Mouse (Mus musculus) inflammation-experienced regulatory T-cells, adult 16 weeks (primary cell): Measurements from ENCODE around the gene Olfr707. TPM values are rescaled to one million over a fixed set of nuclear protein-coding genes. Genes with fewer than 3 reads are reported as not detected.

Experiments used
- polyA plus RNA-seq: library from polyadenylated mRNA; unstranded; fragments of 100-300 nt; shearing (Covaris generic); gene quantifications from one replicate; pipeline ENCODE4 v1.2.1, GENCODE M21; 2017

Olfr707 gene
- polyA plus RNA-seq, result not detected

GRCm38 (mm10) chr7:106901141-106901540, at the start of gene Olfr707:
Gene Olfr707 (minus strand): TSS chr7:106901241.

GRCm38 (mm10) chr7:106948212-106948611, 47.2 kb upstream of the Olfr707 start, which contains the start of gene Olfr710:
Gene Olfr710 (minus strand): TSS chr7:106948312.

GRCm38 (mm10) chr7:106932119-106932518, 31.1 kb upstream of the Olfr707 start, which contains the start of gene Olfr709-ps1:
Gene Olfr709-ps1 (minus strand): TSS chr7:106932219.

GRCm38 (mm10) chr7:106907676-106908075, 6.6 kb upstream of the Olfr707 start, which contains the start of gene Olfr1532-ps1:
Gene Olfr1532-ps1 (plus strand): TSS chr7:106908001.

GRCm38 (mm10) chr7:106888062-106888461, 13.0 kb downstream of the Olfr707 start, which contains the start of gene Olfr706:
Gene Olfr706 (minus strand): TSS chr7:106888162.

GRCm38 (mm10) chr7:106876791-106877190, 24.2 kb downstream of the Olfr707 start, which contains the start of gene Olfr705:
Gene Olfr705 (minus strand): TSS chr7:106876891.

GRCm38 (mm10) chr7:106862885-106863284, 38.2 kb downstream of the Olfr707 start, which contains the start of gene Olfr704:
Gene Olfr704 (plus strand): TSS chr7:106863185.

GRCm38 (mm10) chr7:106843060-106843459, 58.0 kb downstream of the Olfr707 start, which contains the start of gene Olfr703:
Gene Olfr703 (plus strand): TSS chr7:106843360.

Other genes starting within 250 kb of the Olfr707 start
- gene Olfr693, start 220.7 kb downstream of the Olfr707 start, polyA plus RNA-seq, result not detected
- not detected for gene Olfr694, start 209.4 kb downstream of the Olfr707 start, polyA plus RNA-seq
- not detected for gene Olfr695, start 184.8 kb downstream of the Olfr707 start, polyA plus RNA-seq
- gene Olfr697, start 158.8 kb downstream of the Olfr707 start, polyA plus RNA-seq, result not detected
- gene Olfr698, start 145.8 kb downstream of the Olfr707 start, polyA plus RNA-seq, result not detected
- not detected for gene Olfr699, start 108.0 kb downstream of the Olfr707 start, polyA plus RNA-seq
- not detected for gene Olfr700, start 92.4 kb downstream of the Olfr707 start, polyA plus RNA-seq
- gene Olfr701, start 87.1 kb downstream of the Olfr707 start, polyA plus RNA-seq, result not detected
- gene Olfr702, start 67.3 kb downstream of the Olfr707 start, polyA plus RNA-seq, result not detected
- not detected for gene Olfr703, start 57.9 kb downstream of the Olfr707 start, polyA plus RNA-seq
- gene Olfr704, start 38.1 kb downstream of the Olfr707 start, polyA plus RNA-seq, result 0.07 TPM
- gene Olfr705, start 24.4 kb downstream of the Olfr707 start, polyA plus RNA-seq, result not detected
- gene Olfr706, start 13.1 kb downstream of the Olfr707 start, polyA plus RNA-seq, result not detected
- gene Olfr1532-ps1, start 6.8 kb upstream of the Olfr707 start, polyA plus RNA-seq, result not detected
- not detected for gene Olfr709-ps1, start 31.0 kb upstream of the Olfr707 start, polyA plus RNA-seq
- not detected for gene Olfr710, start 47.1 kb upstream of the Olfr707 start, polyA plus RNA-seq
- not detected for gene Olfr6, start 62.7 kb upstream of the Olfr707 start, polyA plus RNA-seq
- gene Olfr711, start 74.2 kb upstream of the Olfr707 start, polyA plus RNA-seq, result not detected
- gene Olfr2, start 104.8 kb upstream of the Olfr707 start, polyA plus RNA-seq, result not detected
- gene Olfr713, start 129.9 kb upstream of the Olfr707 start, polyA plus RNA-seq, result not detected
- not detected for gene Olfr714, start 169.7 kb upstream of the Olfr707 start, polyA plus RNA-seq
- not detected for gene Olfr17, start 192.0 kb upstream of the Olfr707 start, polyA plus RNA-seq
- gene Olfr715b, start 209.1 kb upstream of the Olfr707 start, polyA plus RNA-seq, result not detected
- gene Olfr715, start 229.8 kb upstream of the Olfr707 start, polyA plus RNA-seq, result not detected
- gene Olfr716, start 237.1 kb upstream of the Olfr707 start, polyA plus RNA-seq, result not detected